Mouse (Mus musculus) bone marrow, adult 2 months (tissue): Measurements from ENCODE around the gene Vsig2.

Experiments
- CTCF ChIP-seq: fragments of 200-500 bp; IDR thresholded peaks from 2 replicates; pipeline ENCODE4 v1.5.1; 2011; ENCODE audit warnings: low read length, control low read depth; ENCODE audit not compliant: control insufficient read depth, insufficient read depth
- POLR2A ChIP-seq: fragments of 200-500 bp; IDR thresholded peaks from 2 replicates; pipeline ENCODE4 v1.6.1; 2011; ENCODE audit warnings: low read depth, mild to moderate bottlenecking, control low read depth, low read length, borderline replicate concordance; ENCODE audit not compliant: control insufficient read depth

DNA sequence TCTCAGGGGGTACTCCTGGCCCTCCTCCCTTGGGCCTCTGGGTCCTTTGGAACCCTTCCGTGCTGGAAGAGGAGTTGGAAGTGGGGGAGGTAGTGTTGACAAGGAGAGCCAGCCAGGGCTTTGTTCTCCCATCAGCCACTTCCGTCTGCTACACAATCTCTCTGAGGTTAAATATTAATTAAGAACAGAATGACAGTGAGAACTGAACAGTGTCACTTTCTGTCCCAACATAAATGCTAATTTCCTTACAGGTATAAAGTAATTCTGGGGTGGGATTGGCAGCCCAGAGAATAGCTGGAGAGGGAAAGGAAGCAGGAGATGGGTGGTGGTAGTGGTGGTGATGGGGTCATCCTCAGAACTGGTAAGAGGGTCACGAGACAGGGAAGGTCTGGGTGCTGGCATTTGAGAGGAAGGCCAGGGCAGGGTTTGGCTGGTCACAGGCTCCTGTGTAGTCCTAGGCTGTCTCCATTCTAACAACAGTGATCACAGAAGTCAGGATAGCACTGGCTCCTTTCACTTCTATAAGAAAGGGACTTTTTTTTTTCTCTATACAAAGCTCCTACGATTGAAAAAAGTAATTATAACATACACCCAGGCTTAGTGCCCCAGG is 29.7 kb downstream of the Vsig2 start:
- no peak for TF ChIP-seq CTCF
- no peak for TF ChIP-seq POLR2A
